Mouse (Mus musculus): ENCODE results near the gene Met.
A peak's percentile ranks its signal among the peaks of the same experiment; 100 is the strongest.

Met gene

DNA sequence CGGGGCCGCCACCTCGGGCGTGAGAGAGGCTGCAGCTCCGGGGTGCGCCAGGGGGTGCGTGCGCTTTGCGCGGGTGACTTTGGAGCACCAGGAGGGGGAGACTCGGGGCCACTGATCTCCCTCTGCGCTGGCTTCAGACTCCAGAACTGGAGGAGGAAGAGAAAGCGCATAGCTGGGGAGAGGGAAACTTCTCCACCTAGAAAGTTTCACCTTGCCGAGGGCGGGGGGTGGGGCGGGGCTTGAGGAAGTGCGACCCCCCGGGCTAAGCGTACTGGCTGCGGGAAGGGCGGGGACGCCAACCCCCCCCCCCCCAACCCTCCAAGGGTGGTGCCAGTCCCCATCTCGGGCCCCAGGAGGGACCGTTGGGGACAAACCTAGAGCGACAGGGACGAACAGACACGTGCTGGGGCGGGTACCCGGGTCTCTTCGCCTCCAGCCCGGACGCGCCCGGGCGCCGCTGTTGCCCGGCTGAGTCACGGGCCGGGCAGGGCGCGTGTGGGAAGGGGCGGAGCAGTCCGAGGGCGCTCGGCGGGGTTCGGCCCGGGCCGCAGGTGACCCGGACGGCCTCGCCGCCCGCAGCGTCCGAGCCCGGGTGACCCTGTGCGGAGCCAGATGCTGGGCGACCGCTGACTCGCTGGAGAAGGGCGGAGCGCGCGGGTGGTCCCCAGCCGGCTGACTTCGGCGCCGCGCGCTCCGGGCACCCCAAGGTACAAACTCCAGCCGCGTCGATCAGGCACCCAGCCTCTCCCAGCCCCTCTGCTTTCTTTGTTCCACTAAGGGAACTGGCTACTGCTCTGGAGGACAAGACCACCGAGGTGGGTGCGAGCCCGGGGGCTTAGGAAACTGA, at the start of gene Met:
Met (plus strand) TSS at position 367 of the 847 bp plus-strand sequence.
- peak; percentile 76 for DNase-seq (ENCODE audit: low spot score)

DNA sequence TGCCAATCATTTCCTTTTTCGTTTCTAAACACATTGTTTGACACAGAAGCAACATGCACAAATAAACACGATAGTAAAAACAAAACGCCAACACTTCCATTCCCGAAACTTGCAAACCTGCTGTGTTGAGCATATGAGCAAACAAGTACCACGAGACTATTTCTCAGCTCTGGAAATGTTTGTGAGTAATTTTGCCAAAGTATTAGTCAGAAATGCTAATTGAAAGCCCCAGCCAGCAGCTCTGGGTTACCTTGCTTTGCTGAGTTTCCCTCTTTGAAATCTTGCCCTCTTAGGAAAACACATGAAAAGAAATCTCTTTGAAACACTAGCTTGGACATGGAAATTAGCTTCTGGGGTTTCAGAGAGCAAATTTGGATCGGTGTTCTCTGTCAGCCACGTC, 45.4 kb upstream of the Met start:
- no peak for DNase-seq (ENCODE audit: low spot score)

DNA sequence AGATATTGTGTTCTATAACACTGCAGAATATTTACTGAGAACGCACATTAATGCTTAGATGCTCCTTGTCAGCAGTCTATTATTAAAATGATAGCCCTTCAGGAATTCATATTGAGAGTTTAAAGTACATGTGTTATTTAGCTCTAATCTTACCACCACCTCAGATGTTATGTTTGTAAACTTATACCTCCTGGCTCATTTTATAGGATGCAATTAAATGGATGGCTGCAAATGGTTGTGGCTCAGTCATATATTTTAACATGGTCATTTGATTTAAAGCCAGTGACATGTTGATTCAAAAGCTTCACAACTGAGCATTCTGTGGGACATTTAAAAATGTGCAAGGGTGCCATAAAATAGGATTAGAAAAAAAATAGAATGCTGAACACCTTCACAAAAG, 41.2 kb upstream of the Met start:
- DNase-seq (ENCODE audit: low spot score): no peak

DNA sequence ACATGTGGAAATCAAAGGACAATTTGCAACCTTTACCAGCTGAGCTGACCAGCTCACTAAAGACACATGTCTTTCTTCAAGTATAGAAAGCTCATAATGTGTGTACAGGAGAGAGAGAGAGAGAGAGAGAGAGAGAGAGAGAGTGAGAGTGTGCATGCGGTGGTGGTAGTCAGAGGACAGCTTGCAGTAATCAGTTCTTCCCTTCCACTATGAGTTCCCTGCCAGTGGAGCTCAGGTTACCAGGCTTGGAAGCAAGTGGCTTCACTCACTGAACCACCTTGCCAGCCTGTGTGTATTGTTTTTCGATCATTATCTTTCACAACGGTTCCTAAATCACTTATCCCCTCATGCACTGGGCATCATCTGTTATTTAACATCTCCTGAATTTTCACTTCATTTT, 34.6 kb upstream of the Met start:
- no peak for DNase-seq (ENCODE audit: low spot score)

DNA sequence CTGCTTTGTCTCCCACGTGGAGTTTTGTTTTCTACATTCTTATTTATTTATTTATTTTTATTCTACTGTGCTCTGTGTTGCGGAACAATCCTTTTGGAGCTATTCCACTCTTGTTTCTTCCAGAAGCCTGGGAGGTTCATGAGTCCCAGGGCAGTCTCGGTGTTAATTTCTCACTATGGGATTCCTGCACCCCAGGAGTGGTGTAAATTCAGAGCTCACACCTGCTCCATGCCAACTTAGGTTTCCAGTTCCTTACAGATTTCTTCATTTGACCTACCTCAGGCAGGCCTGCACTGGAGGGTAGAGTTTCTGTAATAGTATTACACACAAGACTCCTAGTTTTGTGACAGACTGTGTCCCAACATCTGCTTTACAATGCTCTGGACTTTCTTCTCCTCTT, 34.0 kb upstream of the Met start:
- DNase-seq (ENCODE audit: low spot score): no peak

DNA sequence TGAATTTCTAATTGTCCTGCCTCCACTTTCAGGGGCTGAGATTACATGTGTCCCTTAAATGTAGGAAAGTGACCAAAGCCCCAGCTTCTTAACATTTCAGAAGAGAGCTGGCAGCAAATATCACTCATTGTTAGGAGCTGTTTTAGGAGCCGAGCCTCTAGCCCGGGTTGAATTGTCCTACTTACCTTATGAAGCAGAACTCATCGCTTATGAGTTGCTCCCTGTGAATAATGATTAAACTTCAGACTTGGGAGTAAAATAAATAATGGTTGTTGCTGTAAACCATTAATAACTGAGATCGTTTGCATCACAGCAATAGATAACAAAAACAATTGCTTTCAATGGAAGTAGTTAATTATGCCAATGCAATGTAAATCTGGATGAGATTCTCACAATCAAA, 20.3 kb upstream of the Met start:
- DNase-seq (ENCODE audit: low spot score): no peak

DNA sequence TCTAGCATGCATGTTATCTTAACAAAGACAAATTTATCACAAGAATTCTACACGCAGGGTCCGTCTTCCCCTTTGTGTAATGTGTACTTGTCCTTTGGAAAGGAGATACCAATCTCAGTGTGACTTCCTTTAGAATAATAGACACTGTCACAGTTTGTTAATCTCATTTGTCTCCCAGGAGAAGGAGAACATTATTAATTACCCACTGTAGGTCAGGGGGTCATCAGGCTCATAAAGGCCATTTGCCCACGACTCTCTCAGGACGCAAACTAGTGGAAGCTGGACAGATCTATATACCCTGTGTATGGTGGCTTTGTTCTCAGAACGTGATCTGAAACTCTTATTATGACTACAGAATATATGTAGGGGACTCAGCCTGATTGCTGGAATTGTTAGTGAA, 12.3 kb upstream of the Met start:
- DNase-seq (ENCODE audit: low spot score): no peak

DNA sequence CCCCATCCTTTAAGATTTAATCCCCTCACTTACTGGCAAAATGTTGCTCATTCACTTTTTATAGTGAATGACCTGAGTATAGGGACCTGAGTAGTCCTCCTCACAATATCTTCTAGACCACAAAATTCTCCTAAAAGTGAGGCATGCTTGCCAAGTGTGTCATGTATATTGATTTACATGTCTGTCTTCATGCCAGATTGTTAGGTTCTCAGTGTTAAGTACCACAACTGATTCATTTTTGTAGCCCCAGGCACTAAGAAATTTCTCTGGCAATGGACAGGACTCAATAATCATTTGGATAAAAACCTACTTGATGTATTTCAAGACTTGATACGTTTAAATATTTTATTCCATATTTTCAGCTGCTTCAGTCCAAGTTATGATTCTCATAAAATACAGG, 8.5 kb upstream of the Met start:
- DNase-seq (ENCODE audit: low spot score): no peak

DNA sequence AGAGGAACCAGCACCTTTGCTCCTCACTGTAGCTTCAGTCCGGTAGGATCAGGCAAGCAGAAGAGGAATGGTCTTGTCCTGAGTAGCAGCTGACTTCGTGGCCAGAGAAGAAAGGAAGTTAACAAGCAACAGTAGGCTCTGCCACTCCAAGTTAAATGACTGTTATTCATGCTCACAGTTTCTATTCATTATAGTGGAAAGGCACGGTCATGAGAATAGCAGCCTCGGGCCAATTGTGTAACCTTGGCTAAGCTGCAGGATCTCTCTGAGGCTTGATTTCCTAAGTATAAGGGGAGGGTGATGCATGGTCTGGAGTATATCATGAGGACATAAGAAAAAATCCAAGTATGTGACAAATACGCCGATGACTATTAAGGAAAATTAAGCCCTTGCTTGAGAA, 4.0 kb upstream of the Met start:
- DNase-seq (ENCODE audit: low spot score): peak; percentile 43

DNA sequence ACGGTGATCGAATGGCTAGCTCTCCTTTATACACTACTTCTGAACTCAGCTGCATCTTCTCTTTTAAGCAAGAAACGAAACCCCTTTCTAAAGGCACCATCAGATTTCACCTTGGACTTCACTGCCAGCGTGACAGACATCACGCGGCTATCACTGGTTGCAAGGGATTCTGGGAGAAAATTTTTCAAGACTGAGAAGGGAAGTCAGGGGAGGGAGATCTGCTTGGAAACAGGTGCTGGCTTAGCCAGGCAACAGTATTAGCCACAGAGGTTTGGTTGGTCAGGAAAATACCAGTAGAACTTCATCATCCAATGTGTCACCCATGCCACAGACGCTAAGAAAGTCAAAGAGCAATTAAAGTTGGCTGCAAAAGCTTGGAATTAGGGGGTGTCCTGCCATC, 2.2 kb upstream of the Met start:
- DNase-seq (ENCODE audit: low spot score): no peak

DNA sequence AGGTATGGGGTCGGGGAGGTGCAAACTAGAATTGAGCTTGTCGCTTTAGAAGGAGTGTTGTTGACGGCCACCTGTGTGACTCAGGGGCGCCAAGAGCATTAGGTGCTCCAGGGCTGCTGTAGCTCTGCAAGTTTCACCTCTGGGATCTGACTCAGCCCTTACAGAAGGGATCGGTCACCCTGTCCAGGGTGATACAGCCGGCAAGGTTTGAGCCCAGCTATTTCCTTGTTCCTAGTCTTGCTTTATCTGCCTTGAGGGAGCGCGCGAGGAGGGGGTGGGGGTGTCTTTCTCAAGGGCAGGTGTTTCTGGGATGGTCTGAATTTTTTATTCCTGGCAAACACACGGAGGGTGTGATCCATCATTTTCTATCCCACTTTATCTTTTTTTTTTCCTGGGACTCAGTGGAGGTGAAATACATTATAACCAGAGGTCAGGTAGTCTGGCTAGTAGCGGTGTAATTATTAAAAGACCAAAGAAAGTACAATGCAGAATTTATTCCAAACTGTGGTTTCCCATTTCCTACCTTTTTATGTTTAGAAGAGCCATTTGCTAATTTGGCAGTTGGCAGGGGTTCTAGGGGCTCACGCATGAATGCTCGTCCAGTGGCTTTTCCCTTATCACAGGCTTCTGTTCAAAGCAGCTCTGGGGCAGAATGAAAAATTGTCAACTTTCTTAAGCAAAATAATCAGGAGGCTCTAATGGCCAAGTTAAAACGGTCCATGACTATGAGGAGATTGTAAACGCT, 853 bp downstream of the Met start:
- peak; percentile 34 for DNase-seq (ENCODE audit: low spot score)

DNA sequence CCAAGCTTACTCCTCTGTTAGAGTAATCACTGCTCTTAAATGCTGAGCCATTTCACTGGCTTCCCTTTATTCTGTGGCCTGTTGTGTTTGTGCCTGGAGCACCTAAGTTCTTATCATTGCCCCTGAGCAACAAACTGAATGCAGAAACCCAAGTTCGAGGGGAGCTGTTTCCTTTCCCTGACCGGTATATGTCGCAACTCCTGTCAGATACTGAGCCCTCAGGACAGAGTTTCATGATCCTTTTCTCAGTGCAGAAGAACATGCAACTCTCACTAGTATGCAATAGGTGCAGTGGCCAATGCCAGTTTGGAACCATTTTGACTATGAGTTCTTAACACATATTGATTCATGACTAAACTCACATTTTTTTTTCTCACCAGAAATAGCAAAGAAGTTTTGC, 2.9 kb downstream of the Met start:
- DNase-seq (ENCODE audit: low spot score): peak; percentile 29

DNA sequence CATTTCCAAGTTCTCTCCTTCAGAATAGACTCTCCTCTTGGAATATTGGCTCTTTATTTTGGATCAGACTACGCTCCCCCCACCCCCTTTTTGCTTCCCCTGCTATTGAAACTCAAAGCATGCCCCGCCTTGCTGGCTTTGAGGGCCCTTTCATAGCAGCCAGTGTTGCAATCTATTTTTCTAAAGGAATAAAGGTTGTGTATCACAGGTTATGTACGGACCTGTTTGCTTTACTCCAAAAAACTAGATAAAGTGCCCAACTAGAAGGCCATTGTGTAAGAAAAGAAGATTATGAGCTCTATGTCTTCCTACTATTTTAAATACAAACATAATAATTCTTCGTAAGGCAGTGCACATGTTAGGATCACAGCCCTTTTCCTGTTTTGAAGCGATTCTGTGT, 5.4 kb downstream of the Met start:
- DNase-seq (ENCODE audit: low spot score): no peak

DNA sequence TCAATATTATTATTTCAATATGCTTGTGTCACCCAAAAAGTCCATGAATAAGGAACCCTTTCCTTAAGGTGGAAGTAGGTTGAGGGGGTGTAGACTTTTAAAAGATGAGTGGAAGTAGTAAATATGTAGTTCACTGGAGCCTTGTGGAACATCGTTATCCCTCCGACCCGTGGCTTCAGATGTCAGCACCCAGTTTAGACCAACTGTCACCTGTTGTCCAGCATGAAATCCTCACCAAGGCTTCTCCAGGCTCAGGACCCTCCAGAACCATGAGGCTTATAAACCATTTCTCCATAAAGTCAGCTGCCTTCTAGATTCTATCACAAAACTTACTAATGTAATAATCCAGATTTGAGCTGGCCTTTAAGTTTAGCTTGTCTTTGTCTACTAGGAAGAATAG, 9.5 kb downstream of the Met start:
- DNase-seq (ENCODE audit: low spot score): no peak

DNA sequence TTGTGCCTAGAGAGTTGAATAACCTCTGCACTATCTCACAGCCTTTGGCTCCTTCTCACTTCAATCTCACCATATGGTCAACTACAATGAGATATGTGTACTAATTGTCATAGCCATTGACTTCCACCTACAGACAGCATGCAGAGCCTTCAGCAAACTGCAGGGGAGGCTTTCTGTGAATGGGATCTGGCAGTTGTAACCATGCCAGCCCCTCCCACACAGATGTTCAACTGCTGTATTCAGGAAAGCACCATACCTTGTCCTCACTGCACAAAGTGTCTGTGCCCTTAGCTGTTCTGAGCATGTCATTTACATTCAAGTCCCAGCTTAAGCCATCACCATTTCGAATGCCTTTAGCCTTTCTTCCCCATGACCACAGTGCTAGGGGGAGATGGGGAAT, 14.2 kb downstream of the Met start:
- DNase-seq (ENCODE audit: low spot score): no peak

DNA sequence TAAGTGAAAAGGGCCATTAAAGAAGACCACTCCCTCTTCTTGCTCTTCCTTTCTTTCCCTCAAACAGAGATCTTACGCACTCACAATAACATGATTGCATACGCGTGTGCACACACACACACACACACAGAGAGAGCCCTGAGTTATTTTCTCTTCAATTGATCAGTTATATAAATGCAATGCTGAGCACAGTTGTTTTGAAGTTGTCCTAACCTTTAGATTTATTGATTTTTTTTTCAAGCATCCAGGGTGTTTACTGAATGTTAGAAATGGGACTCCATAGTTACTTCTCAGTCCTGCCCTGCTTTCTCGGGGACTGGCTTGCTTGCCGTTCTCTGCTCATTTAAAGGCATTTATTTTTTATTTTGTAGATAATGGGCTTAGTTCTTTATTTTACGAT, 14.7 kb downstream of the Met start:
- no peak for DNase-seq (ENCODE audit: low spot score)

DNA sequence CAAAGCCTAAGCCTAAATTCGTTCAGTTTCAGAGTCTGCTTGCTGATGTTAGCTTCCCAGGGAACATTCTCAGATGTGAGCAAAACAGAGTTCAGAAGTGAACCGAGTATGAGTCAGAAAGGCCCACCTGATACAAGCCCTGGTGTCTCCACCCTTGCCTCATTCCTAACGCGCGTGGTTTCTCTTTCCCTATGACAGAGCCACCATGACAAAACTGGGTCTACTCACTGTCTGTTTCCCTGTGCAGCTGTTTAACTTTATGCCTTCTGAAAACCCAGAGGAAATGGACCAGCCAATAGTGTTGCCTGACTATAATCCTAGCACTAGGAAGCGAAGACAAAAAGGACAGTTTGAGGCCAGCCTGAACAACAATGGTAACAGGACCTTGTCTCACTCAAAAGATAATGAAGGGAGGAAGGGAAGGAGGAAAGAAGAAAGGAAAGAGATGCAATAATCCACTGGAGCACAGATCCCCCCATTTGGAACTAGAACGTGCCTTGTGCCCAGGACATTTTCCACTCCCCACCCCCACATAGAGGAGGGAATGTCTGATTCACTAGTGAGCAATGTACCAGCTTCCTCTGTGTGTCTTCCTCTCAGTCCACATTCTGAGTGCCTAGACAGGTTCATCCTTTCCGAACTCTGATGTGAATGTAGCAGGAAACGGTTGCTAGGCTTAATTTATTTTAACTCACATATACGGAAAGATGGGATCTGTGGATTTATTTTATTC, 15.4 kb downstream of the Met start:
- no peak for DNase-seq (ENCODE audit: low spot score)

DNA sequence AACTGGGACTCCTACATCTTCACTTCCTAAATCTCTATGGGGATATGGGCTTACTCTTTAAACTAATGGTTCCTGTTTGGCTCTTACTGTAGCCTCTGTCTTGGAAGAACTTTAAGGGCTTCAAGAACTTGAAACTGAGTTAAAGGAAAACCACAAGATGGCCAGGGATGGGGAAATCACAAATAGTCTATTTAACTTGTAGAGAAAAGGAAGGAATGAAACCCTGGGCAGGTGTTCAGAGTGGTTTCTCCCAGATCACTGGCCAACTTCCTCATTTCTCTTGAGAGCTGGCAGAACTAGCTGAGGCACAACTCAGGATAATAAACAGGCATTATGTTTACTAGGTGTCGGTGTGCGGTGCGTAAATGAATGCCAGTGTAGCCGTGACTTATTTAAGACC, 17.5 kb downstream of the Met start:
- no peak for DNase-seq (ENCODE audit: low spot score)

DNA sequence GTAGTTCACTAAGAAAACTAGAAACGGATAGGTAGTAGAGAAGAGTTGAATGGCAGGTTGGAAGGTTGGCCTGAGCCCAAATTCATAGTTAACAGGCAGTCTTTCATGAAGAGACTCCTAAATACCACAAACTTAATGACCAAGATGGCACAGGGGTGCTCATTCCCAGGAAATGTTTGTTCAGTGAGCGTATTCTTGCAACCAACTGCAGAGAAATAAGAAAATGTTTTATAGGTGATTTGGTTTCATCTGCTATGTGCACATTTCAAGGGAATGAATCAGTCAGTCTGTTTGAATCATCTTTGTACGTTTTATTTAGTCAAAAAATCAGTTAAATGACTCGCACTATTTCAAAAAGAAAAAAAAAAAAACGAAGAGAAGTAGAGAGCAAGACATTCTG, 21.6 kb downstream of the Met start:
- DNase-seq (ENCODE audit: low spot score): no peak

DNA sequence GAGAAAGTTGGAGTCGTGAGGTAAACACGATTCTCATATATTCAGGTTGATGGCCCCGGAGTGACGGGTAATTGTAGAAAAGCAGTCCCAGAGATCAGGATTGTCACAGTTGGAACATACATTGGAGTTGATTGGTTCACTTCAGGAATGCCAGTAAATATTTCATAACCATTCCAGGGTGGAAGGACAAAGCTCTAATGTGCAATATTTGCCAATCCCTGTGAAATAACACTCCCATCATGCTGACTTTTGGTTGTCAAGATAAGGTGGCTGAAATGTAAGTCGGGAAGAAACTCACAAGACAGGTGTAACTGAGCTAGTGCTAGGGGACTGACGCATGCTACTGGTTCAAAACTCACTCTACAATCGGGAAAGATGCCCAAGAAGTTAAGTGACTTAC, 22.2 kb downstream of the Met start:
- DNase-seq (ENCODE audit: low spot score): peak; percentile 51

DNA sequence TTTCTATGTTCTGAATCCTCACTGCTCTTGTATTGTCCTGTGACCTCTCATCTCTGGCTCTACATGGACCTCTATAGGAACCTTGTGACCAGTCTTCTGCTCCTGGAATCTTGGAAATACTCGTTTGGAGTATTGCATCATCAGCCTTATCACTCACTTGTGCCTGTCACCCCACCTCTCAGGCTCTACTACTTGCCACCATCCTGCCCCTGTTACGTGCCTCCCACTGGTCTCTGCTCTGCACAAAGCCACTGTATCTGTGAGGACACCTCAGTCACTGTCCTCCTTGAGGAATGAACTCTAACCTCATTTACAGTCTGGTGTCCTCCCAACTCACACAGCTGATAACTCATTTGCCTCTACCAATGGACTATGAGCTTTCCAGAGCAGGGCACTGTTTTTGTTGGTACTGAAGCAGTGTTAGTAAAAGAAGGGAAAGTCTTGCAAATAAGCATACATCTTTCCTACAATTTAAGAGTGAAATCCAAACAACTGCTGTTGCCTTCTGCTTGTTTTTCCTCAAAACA, 24.8 kb downstream of the Met start:
- no peak for DNase-seq (ENCODE audit: low spot score)

DNA sequence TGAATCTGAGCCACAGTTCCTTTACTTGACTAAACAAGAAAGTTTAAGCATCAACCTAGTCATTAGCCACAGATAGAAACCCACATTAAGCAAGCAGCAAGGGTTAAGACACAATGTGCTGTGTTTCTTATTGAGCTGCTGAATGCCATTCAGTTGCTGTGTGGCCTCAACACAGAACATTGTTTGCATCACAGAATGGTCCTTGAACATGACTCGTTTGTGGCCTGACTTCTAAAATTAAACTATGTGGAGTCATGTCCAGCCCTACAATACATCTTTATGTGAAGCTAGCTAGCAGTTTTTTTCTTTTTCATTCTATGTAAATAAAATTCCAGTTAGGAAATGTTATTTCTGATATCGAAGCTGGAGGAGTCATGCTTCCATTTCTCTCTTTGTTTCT, 27.2 kb downstream of the Met start:
- DNase-seq (ENCODE audit: low spot score): no peak

DNA sequence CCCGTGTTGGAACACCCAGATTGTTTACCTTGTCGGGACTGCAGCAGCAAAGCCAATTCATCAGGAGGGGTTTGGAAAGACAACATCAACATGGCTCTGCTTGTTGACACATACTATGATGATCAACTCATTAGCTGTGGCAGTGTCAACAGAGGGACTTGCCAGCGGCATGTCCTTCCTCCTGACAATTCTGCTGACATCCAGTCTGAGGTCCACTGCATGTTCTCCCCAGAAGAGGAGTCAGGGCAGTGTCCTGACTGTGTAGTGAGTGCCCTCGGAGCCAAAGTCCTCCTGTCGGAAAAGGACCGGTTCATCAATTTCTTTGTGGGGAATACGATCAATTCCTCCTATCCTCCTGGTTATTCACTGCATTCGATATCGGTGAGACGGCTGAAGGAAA, 27.9 kb downstream of the Met start:
- DNase-seq (ENCODE audit: low spot score): no peak
